Mouse (Mus musculus): Measurements from ENCODE around the gene Crp.

GRCm38 (mm10) chr1:172779195-172779594 is 81.3 kb downstream of the Crp start:
- TF ChIP-seq CTCF (IDR thresholded peaks at IDR 0.05; ENCODE audit: low read depth, low read length) (no peak), POLR2A (IDR thresholded peaks at IDR 0.05; ENCODE audit: extremely low read depth, insufficient read depth, low read length) (no peak)

Data from liver, adult 2 months (tissue).